Mouse (Mus musculus) erythroid progenitor cell, adult 5-6 weeks (primary cell): ENCODE results near the gene Mapt. TPM values are rescaled to one million over a fixed set of nuclear protein-coding genes. Genes with fewer than 3 reads are reported as not detected.
A peak's percentile ranks its signal among the peaks of the same experiment; 100 is the strongest.

Experiments used
- ATAC-seq: replicated peaks from 2 replicates; pipeline ENCODE4 v1.8.0; 2016; ENCODE audit warnings: moderate number of reproducible peaks, mild to moderate bottlenecking, moderate TSS enrichment, inconsistent platforms; ENCODE audit not compliant: poor library complexity, low FRiP score, severe bottlenecking
- total RNA-seq, 2 experiments: library from RNA; stranded (forward) in 1 of 2; stranded (reverse) in 1 of 2; fragments of 150-400 nt in 1 of 2; fragments of 186-747, 209-891 nt in 1 of 2; gene quantifications; 2 replicates each; pipeline versions ENCODE4 v1.2.3 to v1.2.4; 2015 to 2017; ENCODE audit warnings: low replicate concordance in 2 of 2

The Mapt gene
- total RNA-seq, 2 experiments from 2014 or later: not detected

- no peak for ATAC-seq
Observed at GRCm38 (mm10) chr11:104307136-104307535, 75.9 kb downstream of the Mapt start.

GRCm38 (mm10) chr11:104309377-104310225, 78.4 kb downstream of the Mapt start:
- ATAC-seq: no peak

DNA sequence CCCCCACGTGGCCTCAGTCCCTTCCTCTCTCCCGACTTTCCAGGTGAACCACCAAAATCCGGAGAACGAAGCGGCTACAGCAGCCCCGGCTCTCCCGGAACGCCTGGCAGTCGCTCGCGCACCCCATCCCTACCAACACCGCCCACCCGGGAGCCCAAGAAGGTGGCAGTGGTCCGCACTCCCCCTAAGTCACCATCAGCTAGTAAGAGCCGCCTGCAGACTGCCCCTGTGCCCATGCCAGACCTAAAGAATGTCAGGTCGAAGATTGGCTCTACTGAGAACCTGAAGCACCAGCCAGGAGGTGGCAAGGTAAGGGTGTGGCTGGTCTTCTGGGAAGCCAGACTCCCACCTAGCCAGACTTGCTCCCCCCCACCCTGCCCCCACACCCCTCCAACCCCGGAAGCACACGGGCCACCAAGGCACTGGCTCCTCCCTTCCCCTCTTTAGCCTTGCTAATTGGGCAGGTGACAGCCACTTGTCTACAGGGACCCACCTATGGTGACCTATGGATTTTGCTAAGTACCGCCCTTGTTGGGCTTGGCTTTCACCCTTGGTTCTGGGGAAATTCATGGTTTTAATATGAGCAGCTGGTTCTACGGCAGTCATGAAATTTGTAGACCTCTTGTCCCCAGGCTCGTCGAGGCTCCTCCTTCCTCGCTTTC, 79.2 kb downstream of the Mapt start:
- ATAC-seq: peak; percentile 63

- ATAC-seq: no peak
Observed at GRCm38 (mm10) chr11:104311643-104312042, 80.5 kb downstream of the Mapt start.

- peak; percentile 79 for ATAC-seq
Observed at GRCm38 (mm10) chr11:104315703-104316102, 84.5 kb downstream of the Mapt start.

DNA sequence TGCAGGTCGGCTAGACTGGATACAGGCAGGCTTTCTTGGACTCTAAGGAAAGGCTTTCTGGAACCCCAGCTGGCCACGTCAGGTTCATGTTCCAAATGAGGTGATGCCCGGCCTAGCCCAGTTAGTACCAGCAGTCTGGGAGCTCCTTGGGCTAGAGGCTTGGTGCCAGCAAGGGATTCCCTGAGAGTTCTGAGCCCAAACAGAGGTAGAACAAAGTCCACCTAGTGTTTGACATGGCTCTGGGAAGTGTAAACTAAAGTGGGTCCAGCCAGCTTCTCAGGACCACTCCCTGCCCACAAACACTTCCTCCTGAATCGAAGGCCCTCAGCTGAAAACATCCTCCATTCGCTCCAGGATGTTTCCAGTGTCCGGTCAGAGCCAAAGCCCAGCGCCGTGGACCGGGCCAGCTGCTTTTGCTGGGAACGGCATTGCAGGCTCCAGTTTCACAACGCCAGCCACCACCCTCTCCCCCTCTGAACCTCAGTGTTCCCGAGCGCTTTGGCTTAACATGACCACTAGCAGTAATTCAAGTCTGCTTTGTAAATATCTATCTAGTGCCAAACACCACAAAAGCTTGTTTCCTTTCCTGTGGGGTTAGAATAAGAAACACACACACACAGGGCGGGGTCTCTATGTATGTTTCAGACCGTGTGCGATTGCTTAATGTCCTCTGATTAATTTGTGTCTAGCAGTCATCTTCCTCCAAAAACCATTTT, 85.7 kb downstream of the Mapt start:
- ATAC-seq: no peak

DNA sequence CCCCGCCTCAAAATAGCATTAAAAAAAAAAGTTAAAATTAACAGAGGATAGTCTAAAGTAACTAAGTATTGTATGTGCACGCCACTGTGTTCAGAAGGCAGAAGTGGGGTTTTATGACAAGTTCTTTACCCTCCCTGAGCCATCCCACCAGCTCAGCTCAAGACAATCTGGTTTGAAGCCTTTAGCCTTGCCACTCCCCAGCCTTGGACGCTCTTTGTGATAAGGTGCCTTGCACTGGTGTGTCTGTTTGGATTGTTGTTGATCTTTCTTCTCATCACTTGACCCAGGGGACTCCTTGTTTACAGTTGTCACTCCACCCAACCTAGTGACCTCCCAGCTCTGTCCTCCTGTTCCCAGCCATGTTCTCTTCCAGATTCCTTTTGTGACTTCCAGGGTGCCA, 86.4 kb downstream of the Mapt start:
- ATAC-seq: no peak

GRCm38 (mm10) chr11:104318940-104319781, 88.0 kb downstream of the Mapt start:
- 0 out of 2 replicates have a peak, but pooled peaks have one; percentile 39 for ATAC-seq

- no peak for ATAC-seq
Observed at GRCm38 (mm10) chr11:104320511-104320910, 89.3 kb downstream of the Mapt start.

DNA sequence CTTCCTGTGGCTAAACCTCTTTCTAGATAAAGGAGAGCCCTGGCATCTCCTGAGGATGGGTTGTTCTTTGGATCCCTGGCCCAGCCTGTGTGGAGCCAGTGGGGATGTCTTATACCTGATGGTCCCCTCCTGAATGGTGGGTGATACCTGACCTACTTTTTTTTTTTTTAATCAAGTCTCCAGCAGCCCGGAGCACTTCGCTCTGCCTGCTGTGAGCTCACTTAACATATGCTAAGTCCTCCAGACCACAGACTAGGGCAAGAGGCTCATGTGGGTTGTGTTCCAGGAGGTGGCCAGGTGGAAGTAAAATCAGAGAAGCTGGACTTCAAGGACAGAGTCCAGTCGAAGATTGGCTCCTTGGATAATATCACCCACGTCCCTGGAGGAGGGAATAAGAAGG, 91.0 kb downstream of the Mapt start:
- no peak for ATAC-seq

GRCm38 (mm10) chr11:104327462-104327861, 96.3 kb downstream of the Mapt start:
- ATAC-seq: no peak

DNA sequence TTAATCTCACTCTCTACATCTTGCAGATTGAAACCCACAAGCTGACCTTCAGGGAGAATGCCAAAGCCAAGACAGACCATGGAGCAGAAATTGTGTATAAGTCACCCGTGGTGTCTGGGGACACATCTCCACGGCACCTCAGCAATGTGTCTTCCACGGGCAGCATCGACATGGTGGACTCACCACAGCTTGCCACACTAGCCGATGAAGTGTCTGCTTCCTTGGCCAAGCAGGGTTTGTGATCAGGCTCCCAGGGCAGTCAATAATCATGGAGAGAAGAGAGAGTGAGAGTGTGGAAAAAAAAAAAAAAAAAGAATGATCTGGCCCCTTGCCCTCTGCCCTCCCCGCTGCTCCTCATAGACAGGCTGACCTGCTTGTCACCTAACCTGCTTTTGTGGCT, 96.8 kb downstream of the Mapt start:
- ATAC-seq: no peak

- no peak for ATAC-seq
Observed at GRCm38 (mm10) chr11:104329185-104329926, 98.2 kb downstream of the Mapt start.

- ATAC-seq: no peak
Observed at GRCm38 (mm10) chr11:104330151-104330550, 99.0 kb downstream of the Mapt start.

DNA sequence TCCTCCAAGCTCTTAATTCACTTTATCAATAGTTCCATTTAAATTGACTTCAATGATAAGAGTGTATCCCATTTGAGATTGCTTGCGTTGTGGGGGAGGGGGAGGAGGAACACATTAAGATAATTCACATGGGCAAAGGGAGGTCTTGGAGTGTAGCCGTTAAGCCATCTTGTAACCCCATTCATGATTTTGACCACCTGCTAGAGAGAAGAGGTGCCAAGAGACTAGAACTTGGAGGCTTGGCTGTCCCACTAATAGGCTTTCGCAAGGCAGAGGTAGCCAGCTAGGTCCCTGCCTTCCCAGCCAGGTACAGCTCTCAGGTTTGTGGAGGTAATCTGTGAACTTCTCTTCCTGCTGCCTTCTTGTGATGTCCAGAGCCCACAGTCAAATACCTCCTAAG, 100.0 kb downstream of the Mapt start:
- ATAC-seq: no peak

- no peak for ATAC-seq
Observed at GRCm38 (mm10) chr11:104332105-104332504, 100.9 kb downstream of the Mapt start.

- ATAC-seq: no peak
Observed at GRCm38 (mm10) chr11:104334115-104334514, 102.9 kb downstream of the Mapt start.

- ATAC-seq: no peak
Observed at GRCm38 (mm10) chr11:104334946-104335345, 103.8 kb downstream of the Mapt start.

DNA sequence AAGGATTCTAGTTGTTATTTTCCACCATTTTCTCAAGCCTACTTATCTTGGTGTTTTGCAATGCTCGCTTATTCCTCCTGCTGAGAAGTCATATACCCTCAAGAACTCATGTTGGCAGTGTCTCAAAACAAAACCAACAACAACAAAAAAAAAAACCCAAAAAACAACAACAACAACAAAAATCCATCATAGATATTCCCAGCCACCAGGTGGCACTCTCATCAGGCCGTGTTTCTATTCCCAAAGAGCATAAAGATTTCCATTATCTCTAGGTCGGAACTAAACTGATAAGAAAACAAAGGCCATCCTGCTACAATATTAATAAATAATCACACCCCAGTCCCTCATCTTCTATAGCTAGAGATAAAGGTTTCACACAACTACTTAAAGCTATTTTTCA, 115.7 kb downstream of the Mapt start:
- ATAC-seq: no peak
